Mouse (Mus musculus): Measurements from ENCODE around the gene Zfp830.
A peak's percentile ranks its signal among the peaks of the same experiment; 100 is the strongest.

Zfp830 gene

DNA sequence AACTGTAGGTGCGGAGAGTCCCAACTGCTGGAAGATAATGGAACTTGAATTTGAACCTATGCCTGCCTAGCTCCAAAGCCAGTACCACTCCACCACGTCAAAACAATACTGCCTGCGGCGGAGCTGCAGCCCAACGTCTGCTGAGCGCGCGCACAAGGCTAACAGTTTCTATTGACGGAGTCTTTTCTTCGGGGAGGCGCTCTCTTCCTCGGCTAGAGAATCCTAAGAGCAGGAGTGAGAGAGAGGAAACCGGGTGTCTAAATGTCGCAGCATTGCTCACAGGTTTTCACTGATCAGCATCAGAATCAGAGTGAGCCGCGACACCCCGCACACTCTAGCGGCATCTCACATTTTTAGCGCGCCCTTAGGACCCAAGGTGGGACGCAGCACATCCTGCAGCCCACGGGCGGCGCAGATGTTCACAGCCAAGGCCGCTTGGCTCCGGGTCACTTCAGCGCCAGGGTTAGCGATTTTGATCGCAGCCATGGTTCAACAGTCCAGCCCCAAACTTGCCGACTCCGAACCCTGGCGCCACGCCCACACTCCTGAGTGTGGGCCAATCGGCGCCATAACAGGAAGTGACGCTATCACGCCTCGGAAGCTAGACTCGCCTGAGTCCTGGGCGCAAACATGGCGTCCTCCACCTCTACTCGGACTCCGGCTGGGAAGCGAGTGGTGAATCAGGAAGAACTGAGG lies at the start of gene Zfp830, which contains the start of gene Cct6b:
Zfp830 (plus strand) TSS at position 604 of the 696 bp plus-strand sequence.
Cct6b (minus strand) TSS at position 580 of the 696 bp plus-strand sequence.
- peak; percentile 81 for DNase-seq (ENCODE audit: extremely low spot score, low read depth, low spot score)

DNA sequence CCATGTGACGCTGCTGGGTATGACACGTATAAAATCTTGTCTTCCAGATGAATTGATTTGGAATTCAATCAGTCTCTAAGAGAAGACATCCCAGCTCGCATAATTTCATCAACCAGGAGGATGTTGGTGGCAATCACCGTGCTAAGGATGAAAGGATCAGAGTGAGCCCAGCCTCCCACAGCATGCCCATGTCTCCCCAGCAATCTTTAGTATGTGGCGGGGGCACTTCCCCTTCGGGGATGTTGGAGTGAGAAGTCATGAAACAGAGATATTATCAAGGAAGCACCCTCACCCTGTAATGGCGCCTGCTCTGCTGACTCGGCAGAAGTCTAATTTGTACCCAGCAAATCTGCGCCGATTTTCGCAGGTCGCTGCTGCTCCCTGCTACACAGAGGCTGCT lies 44.9 kb upstream of the Zfp830 start:
- DNase-seq (ENCODE audit: extremely low spot score, low read depth, low spot score), result no peak

DNA sequence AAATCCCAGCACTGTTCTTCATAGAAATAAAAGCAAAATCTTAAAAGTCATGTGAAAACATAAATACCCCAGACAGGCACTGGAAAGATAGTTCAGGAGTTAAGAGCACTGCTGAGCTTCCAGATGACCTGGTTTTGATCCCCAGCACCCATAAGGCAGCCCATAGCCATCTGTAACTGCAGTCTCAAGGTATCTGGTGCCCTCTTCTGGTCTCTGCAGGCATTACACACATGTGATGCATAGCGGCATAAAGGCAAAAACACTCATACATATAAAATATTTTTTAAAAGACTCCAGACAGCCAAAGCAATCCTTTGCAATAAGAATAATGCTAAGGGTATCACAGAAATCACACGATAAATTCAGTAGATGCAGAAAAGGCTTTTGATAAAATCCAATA lies 37.3 kb upstream of the Zfp830 start:
- DNase-seq (ENCODE audit: extremely low spot score, low read depth, low spot score), result no peak

DNA sequence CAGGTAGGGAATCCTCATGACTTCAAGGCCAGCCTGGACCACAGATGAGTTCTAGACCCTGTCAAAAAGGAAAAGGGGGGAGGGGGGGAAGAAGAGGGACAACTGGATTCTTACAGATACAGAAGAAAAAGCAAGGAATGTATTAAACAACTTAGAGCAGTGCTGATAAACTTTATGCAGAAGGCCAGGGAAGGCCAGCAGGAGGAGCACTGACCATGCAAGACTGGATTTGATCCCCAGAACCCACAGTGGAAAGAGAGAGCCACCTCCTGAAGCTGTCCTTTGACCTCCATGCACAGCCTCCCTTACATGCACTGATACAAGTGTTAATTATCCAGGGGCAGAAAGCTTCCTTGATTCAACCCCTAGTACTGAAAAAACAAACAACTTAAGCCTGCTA lies 29.9 kb upstream of the Zfp830 start:
- DNase-seq (ENCODE audit: extremely low spot score, low read depth, low spot score), result no peak

DNA sequence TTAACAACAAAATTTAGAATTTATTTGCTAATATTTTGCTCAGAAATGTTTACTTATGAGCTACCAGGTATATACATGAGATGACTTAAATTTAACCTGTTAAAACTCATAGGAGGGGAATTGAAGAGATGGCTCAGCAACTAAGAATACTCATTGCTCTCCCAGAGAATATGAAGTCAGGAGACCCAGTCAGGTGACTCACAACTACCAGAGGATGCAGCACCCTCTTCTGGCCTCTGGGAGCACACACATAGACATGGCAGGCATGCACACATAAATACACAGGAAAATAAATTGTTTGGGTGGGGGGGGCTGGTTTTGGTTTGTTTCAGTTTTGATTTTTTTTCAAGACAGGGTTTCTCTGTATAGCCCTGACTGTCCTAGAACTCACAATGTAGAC lies 25.1 kb upstream of the Zfp830 start:
- DNase-seq (ENCODE audit: extremely low spot score, low read depth, low spot score), result no peak

DNA sequence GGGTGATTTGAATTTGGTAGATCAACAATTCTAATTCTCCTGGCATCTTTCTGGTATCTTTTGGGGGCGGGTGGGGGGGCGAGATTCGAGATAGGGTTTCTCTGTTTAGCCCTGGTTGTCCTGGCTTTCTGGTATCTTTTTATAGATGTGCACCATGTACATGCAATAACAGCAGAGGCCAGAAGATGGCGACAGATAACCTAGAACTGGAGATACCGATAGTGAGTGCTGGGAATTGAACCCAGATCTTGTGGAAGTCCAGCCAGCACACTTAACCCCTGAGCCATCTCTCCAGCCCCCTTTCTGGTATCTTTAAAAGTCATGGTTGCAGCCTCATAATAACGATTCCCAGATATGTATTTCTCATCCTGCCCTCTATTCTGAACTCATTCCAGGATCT lies 18.0 kb upstream of the Zfp830 start:
- no peak for DNase-seq (ENCODE audit: extremely low spot score, low read depth, low spot score)

DNA sequence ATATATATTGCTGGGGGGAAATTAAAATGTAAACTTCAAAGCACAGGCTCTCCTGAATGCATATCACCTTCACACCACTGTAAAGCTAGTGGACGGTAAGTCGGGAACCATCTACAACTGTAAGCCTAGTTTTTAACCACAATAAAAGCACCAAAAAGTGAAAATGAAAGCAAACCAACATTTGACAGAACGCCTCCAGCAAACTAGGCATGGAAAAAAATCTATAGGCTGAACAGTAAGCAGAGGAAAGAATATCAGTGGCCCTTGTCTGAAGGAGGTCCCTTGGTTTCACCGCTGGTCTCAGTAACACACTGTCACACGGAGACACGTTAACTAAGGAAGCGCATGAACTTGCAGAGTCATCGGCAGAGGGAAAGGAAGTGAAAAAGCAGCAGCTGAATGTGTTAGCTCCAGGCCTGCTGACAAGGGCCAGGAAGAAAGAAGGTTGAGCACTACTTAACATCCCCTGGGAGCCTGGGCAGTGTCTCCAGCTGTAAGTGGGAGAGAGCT lies 17.2 kb upstream of the Zfp830 start:
- no peak for DNase-seq (ENCODE audit: extremely low spot score, low read depth, low spot score)

DNA sequence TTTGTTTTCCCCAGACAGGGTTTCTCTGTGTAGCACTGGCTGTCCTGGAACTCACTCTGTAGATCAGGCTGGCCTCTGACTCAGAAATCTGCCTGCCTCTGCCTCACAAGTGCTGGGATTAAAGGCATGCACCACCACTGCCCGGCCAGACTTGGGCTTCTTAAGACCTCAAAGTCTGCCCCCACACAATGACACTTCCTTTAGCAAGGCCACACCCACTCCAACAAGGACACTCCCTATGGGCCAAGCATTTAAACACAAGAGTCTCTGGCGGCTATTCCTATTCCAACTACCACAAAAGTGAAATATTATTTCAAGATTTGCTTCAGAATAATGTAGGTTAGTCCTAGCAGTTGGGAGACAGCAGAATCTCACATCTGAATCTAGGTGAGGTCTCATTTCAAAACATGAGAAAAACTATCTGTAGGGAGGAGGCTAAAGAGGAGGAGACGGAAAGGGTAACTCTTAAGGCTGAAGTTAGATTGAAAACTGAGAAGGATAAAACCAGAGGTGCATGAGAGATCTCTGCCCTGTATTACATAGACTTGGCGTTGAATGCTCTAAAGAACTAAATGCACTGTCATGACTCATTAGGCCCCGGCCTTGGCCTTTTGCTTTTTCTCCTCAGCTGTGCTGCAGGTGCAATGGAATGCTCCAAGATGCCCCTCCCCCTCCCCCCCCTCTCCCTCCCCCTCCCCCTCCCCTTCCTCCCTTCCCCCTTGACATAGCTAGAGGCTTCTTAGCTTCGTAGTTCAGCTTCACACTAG lies 11.6 kb upstream of the Zfp830 start:
- no peak for DNase-seq (ENCODE audit: extremely low spot score, low read depth, low spot score)

DNA sequence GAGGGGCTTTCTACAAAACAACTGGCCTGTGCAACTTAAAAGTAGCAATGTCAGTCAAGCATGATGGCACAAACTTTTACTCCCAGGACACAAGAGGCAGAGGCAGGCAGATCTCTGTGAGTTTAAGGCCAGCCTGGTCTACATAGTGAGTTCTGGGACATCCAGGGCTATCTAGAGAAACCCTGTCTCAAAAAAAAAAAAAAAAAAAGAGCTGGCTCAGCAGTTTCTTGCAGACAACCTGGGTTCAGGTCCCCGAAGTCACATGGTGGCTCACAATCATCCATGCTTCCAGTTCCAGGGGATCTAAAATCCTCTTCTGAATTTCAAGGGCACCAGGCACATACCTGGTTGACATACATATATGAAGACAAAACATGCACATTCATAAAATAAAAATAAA lies 8.2 kb upstream of the Zfp830 start:
- no peak for DNase-seq (ENCODE audit: extremely low spot score, low read depth, low spot score)

DNA sequence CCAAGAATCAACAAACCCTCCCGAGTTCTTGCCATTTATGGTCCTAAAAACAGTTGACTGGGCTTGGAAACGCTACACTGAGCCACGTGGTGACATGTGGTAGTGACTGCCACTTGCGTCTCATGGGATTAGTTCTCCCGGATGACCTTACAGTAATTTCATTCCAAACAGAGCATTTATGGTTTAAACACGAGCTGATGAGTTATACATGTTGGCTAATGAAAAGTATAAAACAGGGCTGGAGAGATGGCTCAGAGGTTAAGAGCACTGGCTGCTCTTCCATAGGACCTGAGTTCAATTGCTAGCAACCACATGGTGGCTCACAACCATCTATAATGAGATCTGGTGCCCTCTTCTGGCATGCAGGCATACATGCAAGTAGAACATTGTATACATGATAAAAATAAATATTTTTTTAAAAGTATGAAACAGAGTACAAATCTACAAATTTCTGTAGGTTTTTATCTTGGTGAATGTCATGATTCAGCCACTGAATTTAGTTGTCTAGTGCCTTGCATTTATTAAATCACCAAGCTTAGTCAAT lies 1.8 kb upstream of the Zfp830 start:
- DNase-seq (ENCODE audit: extremely low spot score, low read depth, low spot score), result no peak

DNA sequence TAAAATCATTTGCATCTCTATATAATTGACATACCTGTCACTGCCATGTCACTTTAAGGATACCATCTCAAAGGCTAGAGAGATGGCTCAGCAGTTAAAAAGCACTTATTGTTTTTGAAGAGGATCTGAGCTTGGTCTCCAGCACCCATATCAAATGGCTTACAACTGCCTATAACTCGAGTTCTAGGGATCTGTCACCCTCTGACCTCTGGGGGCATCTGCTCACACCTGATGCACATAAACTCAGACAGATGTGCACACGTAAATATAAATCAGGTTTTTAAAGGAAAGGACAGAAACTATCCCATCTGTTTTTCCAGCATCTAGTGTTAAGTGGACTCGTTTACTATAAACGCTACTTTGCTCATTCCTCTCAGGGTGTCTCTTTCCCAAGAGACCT lies 884 bp upstream of the Zfp830 start:
- DNase-seq (ENCODE audit: extremely low spot score, low read depth, low spot score), result no peak

DNA sequence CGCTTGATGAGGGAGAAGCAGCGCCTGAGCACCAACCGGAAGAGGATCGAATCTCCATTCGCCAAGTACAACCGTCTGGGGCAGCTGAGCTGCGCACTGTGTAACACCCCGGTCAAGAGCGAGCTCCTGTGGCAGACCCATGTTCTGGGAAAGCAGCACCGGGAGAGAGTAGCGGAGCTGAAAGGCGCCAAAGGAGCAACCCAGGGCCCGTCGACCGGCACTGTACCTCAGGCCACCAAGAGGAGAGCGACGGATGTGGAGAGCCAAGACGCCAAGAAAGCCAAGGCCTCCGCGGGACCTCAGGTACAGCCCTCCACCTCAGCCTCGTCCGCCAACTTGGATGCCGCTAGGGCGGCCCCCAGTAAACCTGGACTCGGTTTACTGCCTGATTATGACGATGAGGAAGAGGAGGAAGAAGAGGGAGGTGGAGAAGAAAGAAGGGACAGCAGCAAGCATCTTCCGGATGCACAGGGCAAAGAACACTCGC lies 336 bp downstream of the Zfp830 start:
- no peak for DNase-seq (ENCODE audit: extremely low spot score, low read depth, low spot score)

DNA sequence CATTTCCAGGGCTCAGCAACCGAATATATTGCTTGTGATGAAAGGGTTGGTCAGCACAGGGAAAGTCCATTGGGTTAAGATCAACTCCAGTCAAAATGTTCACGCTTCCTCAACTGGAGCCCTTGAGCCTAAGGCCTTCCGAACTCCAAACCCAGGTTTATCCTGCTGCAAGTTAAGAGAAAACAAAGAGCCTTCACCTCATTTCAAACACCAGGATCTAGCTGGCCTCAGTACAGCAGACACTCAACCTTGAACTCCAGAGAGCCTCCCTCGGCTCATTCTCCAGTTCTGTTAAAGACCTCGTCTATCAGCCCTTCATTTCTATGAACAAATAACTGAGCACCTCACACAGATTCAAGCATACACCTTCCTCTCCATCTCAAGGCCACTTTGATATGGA lies 16.0 kb downstream of the Zfp830 start:
- no peak for DNase-seq (ENCODE audit: extremely low spot score, low read depth, low spot score)

DNA sequence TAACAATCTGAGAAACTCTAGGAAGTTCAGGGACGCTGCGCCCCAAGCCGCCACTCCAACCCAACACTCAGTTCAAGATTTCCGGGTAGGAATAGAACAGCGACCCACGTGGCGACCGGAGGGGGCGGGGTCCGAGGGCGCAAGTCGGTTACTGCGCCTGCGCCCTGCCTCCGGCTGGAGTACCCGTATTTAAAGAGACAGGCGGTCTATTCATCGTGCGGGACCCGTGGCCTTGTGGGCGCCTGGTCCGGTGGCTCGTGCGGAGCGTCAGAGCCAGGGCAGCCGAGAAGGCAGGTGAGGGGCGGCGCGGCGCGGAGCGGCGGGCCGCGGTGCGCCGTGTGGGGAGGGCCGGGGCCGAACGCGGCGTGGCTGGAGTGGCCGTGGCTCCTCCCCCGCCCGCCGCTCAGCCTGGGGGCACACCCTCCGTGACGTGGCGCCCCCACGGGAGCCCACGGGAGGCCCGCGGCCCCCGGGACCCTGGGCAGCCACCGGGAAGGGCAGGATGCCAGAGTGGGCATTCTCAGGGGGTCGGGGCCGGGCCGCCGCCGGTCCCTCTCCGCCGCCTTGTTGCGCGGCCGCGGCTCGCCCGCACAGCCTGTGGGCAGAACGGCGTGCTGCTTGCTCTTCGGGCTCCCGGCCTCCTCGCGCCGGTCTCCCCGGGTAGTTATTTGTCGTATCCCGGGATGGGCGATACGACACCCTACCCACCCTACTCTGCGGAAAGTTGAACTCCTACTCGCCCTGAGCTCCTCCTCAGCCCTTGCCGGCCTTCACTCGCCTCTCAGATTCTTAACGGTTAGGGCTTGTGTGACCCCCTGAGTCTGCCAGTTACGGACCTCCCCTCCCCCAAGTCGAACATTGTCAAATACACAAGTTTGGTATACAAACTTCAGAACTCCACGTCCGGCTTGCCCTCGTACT lies 17.1 kb downstream of the Zfp830 start, which contains the start of gene Lig3:
Lig3 (plus strand) TSS at position 126 of the 921 bp plus-strand sequence.
- peak; percentile 66 for DNase-seq (ENCODE audit: extremely low spot score, low read depth, low spot score)

DNA sequence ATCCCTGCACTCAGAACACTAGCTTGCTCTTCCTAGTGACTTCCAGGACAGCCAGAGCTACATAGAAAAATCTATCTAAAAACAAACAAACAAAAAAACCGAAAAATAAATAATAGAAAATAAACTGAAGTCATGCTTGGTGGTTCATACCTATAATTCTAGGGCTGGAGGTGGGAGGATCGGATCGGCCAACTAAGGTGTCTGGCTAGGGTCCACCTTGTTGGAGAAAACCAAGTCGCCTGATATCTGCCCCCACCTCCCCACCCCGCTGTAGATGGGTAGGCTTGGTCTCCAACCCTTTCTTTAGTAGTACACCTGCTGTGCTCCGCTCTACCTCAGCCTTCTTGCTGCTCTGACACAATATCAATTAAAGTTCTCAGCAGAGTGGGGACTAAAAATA lies 18.1 kb downstream of the Zfp830 start:
- DNase-seq (ENCODE audit: extremely low spot score, low read depth, low spot score), result no peak

DNA sequence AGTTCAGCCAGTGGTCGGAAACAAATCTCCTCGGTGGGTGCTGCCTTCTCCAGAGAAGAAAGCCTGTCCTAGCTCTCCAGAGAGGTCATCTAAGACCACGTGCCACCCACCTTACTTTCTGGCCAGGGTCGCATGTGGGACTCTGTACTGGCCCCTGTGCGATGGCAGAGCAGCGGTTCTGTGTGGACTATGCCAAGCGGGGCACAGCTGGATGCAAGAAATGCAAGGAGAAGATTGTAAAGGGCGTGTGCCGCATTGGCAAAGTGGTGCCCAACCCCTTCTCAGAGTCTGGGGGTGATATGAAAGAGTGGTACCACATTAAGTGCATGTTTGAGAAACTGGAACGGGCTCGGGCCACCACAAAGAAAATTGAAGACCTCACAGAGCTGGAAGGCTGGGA lies 19.3 kb downstream of the Zfp830 start:
- no peak for DNase-seq (ENCODE audit: extremely low spot score, low read depth, low spot score)

DNA sequence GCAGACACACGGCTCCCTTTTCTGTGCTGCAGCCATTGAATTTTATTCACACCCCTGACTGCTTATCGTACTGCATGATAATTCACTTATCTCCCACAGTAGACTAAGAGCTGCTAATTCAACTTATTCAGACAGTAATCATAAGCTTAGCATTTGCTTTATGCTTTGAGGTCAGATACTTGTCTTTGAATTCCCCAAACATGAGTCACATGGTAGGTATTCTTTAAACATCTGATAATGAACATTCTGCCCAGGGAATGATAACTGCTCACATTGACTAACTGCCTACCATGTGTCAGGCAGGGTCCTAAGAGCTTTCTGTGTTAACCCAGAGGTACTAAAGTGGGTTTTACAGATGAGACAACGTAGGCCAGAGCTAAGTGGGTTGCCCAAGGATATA lies 42.5 kb downstream of the Zfp830 start:
- no peak for DNase-seq (ENCODE audit: extremely low spot score, low read depth, low spot score)

DNA sequence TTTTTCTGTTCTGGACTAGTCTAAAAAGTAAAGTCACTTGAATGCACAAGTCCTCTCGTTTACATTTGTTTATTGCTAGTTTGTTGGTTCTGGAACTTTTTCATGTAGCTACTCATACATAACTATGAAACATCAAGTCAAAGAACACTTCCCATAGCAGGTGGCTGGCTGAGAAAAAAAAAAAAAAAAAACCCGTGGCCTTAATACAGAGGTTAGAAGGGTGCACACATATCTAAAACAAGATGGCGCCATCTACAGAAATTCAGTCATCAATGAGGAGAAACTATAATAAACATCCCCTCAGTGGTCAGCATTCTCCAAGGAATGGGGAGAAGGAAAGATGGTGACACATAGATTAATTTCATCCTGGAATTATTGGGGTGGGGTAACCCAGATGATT lies 43.2 kb downstream of the Zfp830 start:
- no peak for DNase-seq (ENCODE audit: extremely low spot score, low read depth, low spot score)

DNA sequence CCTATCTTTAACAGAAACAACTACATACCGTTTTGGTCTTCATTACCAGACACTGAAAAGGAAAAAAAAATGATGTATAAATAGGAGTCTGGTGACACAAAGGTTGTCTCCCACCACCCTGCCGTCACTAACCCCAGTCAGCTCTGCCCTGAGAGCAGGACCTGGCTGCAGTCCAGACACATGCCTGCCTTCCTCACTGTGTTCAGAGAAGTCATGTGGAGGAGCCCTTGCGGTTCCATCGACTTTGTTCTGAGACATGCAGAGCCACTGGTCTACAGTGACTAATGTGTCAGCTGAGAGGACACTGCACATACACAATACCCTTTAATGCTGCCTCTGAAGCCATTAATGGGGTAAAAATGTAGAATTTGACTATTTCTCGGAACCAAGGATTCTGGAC lies 44.3 kb downstream of the Zfp830 start:
- DNase-seq (ENCODE audit: extremely low spot score, low read depth, low spot score), result no peak
